Mouse (Mus musculus) pancreas, adult 10 weeks (tissue): Measurements from ENCODE around the gene Tas2r125. TPM values are rescaled to one million over a fixed set of nuclear protein-coding genes. Genes with fewer than 3 reads are reported as not detected.

Experiments used
- polyA plus RNA-seq: library from polyadenylated mRNA; stranded (reverse); fragments of 350-450 nt; fragmentation: Illumina TruSeq; extraction: RNeasy Lipid Tissue Mini Kit (QIAGEN cat#74804); gene quantifications from one replicate; pipeline ENCODE4 v1.2.3, GENCODE M21; 2015; ENCODE audit warnings: low read depth, low replicate concordance; ENCODE audit not compliant: insufficient read depth

Tas2r125 gene
- not detected for polyA plus RNA-seq

DNA sequence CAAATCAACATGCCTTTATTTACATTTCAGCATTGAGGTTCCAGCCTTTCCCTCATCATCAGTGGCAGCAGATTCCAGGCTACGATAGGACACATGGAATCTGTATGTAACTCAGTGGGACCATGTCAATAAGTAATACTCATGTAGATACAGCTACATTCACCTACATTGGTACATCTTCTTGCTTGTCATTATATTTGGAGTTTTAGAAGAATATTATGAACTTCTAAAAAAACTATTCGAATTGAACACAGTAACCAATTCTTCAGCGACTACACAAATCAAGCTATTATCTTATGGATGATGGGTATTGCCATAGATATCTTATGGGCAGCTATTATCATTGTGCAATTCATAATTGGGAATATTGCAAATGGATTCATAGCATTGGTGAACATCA is at the start of gene Tas2r125:
Gene Tas2r125 (plus strand): TSS at position 301 of the 400 bp plus-strand sequence.

DNA sequence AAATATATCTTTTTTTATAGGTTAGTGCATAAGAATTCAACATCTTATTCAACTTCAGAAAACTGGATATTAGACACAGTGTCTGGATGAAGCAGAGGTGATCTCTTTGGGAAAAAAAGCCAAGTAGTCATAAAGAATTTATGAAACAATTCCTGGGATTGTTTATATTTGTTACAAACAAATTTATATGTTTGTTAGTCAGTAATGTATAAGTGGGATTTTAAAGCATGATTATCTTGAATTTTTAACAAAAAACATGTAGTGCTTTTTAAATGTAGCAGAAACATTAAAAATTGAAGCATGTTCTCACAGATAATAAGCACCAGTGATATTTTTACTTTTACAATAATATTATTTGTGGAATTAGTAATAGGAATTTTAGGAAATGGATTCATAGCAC is 41.7 kb upstream of the Tas2r125 start, which contains the start of gene Tas2r110:
Gene Tas2r110 (plus strand): TSS at position 301 of the 400 bp plus-strand sequence.

DNA sequence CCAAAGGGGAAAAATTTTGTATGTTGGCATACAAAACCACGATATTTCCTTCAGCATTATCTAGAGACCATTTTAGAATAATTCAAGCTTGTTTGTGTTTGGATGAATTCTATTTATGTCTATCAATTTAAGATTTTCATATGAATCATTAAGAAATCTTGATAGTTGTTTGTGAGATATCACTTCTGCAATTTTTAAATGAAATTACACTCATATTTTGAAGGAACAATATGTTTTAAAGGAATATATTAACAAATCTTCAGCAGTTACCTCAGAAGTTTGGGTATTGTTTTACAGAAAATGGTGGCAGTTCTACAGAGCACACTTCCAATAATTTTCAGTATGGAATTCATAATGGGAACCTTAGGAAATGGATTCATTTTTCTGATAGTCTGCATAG is 16.7 kb upstream of the Tas2r125 start, which contains the start of gene Tas2r113:
Gene Tas2r113 (plus strand): TSS at position 301 of the 400 bp plus-strand sequence.

DNA sequence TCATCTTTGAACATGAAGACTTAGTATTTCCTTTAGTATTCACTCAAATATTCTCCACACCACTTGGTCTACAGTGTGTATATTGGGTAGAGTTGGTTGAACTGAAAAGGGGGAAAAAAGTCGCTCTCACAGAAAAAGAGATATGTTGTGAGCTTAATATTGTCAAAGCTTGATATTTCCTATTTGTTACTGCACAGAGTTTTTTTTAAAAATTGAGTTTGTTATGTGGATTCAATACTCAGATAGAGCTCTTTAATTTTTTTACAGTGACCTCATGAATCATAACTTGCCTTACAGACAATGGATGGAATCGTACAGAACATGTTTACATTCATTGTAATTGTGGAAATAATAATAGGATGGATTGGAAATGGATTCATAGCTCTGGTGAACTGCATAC is 41.4 kb downstream of the Tas2r125 start, which contains the start of gene Tas2r129:
Gene Tas2r129 (plus strand): TSS at position 301 of the 400 bp plus-strand sequence.

DNA sequence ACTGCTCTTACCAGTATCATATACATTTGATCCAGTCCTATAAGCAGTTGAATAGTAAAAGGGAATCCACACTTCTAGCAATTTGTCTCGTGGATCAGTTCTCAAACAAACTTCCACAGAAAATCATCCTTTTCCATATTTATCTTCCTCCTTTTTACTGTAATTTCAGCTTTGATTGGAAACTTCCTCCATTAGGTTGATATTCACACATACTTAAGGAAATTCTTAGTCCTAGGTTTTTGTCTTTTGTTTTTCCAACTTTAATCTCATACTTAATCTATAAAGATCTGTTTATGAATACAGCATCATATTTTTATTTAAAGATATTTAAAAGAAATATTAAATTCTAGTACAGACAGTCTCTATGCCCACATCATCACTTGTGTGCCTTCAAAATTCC is 48.4 kb downstream of the Tas2r125 start, which contains the start of gene Tas2r131:
Gene Tas2r131 (minus strand): TSS at position 101 of the 400 bp plus-strand sequence.

Other genes with a start within 250 kb of the Tas2r125 start
- not detected for gene Tas2r121, start 208.6 kb upstream of the Tas2r125 start, polyA plus RNA-seq
- gene Tas2r122, start 197.7 kb upstream of the Tas2r125 start, polyA plus RNA-seq: not detected
- gene Tas2r115, start 171.6 kb upstream of the Tas2r125 start, polyA plus RNA-seq: not detected
- not detected for gene Tas2r124, start 154.9 kb upstream of the Tas2r125 start, polyA plus RNA-seq
- gene Tas2r102, start 147.5 kb upstream of the Tas2r125 start, polyA plus RNA-seq: not detected
- not detected for gene Tas2r136, start 131.5 kb upstream of the Tas2r125 start, polyA plus RNA-seq
- gene Tas2r117, start 106.8 kb upstream of the Tas2r125 start, polyA plus RNA-seq: not detected
- not detected for gene Tas2r123, start 62.5 kb upstream of the Tas2r125 start, polyA plus RNA-seq
- gene Tas2r116, start 54.2 kb upstream of the Tas2r125 start, polyA plus RNA-seq: not detected
- not detected for gene Tas2r110, start 41.6 kb upstream of the Tas2r125 start, polyA plus RNA-seq
- gene Tas2r113, start 16.6 kb upstream of the Tas2r125 start, polyA plus RNA-seq: not detected
- gene Tas2r129, start 41.5 kb downstream of the Tas2r125 start, polyA plus RNA-seq: not detected
- gene Tas2r131, start 48.3 kb downstream of the Tas2r125 start, polyA plus RNA-seq: not detected
- gene Tas2r109, start 71.3 kb downstream of the Tas2r125 start, polyA plus RNA-seq: not detected
- not detected for gene Tas2r103, start 127.5 kb downstream of the Tas2r125 start, polyA plus RNA-seq
- gene Tas2r140, start 146.2 kb downstream of the Tas2r125 start, polyA plus RNA-seq: not detected
- 18.2 TPM for gene Smim10l1, start 195.3 kb downstream of the Tas2r125 start, polyA plus RNA-seq